Mouse (Mus musculus): ENCODE results near the gene Cdh1.

DNA sequence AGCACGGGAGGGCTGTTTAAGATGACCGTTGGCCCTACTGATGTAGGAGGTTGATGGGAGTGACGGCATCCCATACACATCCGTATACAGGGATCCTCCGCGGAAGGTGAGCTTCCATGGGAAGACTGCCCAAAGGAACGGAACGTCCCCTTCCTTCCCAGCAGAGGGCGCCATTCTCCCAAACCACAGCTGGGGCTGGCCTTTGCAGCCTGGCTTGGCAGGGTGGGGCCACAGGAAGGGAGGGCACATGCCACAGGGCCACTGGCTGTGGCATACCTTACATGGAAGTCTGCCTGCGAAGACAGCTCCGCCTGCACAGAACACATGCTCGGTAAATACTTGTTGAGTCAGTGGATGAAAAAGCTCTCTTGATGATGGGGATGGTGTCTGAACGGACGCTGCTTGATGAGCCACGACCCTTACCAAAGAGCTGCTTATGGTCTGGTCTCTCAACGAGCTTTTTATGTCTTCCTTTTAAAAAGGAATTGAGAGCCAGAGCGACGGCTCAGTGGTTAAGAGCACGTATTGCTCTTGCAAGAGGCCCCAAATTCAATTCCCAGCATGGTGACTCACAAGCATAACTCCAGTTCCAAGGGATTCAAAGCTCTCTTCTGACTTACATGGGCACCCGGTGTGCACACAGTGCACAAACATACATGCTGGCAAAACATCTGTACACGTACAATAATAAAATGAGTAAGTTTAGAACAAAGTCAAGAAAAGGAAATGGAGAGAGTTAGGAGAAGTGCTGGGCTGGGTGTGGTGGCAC is 41.9 kb upstream of the Cdh1 start:
- TF ChIP-seq POLR2A (IDR thresholded peaks at IDR 0.05; ENCODE audit: borderline replicate concordance, low read depth, low read length) (no peak), CTCF (IDR thresholded peaks at IDR 0.05; ENCODE audit: low read depth, low read length) (peak; percentile 86)

All from bone marrow macrophage, adult 2 months (primary cell).